Mouse (Mus musculus) adrenal gland, adult 8-10 months (tissue): ENCODE data around the gene Sh3pxd2a. TPM values are rescaled to one million over a fixed set of nuclear protein-coding genes. Genes with fewer than 3 reads are reported as not detected.

Source experiments
- DNase-seq: peaks from one replicate; pipeline ENCODE4 v3.0.0; 2022
- total RNA-seq, 4 experiments: library from RNA; stranded (reverse); gene quantifications; 2 replicates each; pipeline ENCODE4 v1.2.4; 2022

Sh3pxd2a gene
- 10 to 100 TPM; 26.9 to 54.9 (median 36.4) TPM for total RNA-seq

DNA sequence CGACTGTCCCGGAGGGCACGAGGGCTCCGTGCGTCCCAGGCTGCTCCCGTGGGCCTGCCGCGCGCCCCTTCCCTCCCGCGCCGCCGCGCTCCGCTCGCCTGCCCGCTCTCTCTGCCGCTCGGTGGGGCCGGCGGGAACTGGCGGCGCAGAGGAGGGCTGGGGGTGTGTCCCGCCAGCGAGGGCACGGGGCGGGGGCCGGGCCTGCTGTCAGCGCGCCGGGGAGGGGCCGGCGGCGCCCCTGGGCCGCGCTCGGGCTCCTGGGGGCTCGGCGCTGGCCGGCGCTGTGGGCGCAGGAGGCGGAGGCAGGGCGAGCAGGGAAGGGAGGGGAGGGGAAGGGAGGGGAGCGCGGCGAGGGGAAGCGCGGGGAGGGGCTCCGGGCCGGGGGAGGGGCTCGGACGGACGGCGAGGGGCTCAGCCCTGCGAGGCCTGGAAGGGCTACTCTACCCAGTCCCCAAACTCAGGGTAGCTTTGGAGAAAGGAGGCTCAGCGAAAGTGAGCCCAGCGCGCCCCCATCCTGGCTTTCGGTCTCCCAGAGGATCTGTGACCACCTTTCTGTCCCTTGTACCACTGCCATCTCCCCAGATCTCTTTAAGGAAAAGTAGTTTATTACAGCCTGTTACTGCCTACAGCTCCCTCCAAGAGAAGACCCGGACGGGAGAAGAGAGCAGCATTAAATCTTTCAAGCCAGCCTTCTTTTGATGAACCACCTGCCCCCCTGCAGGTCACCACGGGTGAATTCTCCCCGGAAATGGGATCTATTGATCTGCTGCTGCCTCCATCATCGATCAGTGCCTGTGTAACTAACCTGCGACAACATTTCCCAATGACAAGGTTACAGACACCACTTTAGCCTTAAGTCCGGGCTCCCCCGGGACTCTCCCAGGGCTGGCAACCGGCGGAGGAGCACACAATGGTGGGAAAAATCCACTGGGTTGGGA lies at the start of gene Sh3pxd2a:
Gene Sh3pxd2a, minus strand, starts transcription at position 98 of the 938 bp plus-strand sequence.
- DNase-seq: no peak

DNA sequence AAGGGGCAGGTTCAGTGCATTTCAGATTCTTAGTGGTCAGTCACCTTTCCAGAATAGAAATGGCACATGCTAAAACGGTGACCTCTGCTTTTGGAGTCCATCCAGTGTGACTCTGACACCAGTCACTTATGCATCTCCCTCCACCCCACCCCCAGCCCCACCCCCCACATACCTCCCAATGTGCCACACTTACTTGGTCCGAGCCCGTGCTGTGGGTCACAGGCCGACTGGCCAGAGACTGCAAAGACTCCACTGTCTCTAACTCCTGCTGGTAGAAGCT lies 49.4 kb upstream of the Sh3pxd2a start:
- no peak for DNase-seq

GRCm38 (mm10) chr19:47512794-47513617 lies 48.8 kb upstream of the Sh3pxd2a start:
- no peak for DNase-seq

GRCm38 (mm10) chr19:47511958-47512357 lies 47.8 kb upstream of the Sh3pxd2a start:
- DNase-seq: no peak

DNA sequence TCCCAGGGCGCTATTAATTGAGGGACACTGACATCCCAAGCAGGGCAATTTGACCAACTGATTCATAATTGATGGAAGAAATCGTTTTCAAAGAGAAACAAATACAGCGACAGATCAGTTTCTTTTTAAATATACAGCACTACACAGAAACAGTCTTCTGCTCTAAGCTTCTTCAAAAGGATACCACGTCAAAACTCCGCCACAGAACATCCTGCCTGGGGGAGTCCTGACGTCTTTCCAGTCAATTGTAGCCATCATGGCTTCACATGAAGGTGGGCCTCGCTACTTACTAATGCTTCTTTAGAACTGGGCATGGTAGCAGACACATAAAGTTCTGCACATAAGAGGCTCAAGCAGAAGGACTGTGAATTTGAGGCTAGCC lies 47.1 kb upstream of the Sh3pxd2a start:
- DNase-seq: no peak

GRCm38 (mm10) chr19:47510473-47511293 lies 46.5 kb upstream of the Sh3pxd2a start:
- DNase-seq: no peak

GRCm38 (mm10) chr19:47510135-47510472 lies 45.9 kb upstream of the Sh3pxd2a start:
- no peak for DNase-seq

GRCm38 (mm10) chr19:47508771-47509281 lies 44.6 kb upstream of the Sh3pxd2a start:
- no peak for DNase-seq

GRCm38 (mm10) chr19:47508191-47508590 lies 44.0 kb upstream of the Sh3pxd2a start:
- no peak for DNase-seq

- no peak for DNase-seq
Observed at GRCm38 (mm10) chr19:47507128-47508121, 43.2 kb upstream of the Sh3pxd2a start.

DNA sequence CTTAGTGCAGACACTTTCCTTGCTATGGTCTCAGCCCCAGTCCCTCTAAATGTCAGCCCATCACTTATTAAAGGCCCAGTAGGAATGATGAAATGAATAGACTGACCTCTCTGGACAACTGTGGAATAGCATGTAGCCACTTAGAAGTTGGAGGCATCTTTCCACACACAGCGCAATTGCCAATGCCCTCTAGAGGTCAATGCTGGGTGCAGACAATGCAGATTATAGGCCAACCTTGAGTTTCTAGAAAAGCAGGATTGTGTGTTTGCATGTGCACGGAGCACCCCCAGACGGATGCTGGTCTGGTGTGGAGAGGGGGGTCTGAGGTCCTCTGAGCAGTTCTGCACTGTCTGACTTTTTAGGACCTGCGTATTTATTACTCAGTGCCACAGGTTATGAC lies 39.4 kb upstream of the Sh3pxd2a start:
- no peak for DNase-seq

DNA sequence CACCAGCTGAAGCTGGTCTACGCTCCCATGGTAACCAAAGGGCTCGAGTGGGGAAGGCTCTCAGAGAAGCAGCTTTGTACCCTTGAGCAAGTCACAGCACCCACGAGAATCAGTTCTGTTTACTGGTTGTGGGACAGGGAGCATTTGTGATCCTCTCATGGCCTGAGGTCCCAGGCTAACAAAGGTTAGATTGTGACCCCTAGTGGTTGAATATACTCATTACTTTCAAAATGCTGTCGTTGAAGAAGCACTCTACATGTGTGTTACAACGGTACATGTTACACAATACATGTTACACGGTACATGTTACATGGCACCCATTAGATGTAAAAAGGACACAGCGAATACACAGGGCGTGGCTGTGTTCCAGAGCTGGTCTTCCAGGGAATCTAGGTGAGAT lies 38.4 kb upstream of the Sh3pxd2a start:
- DNase-seq: no peak

GRCm38 (mm10) chr19:47500389-47501011 lies 36.3 kb upstream of the Sh3pxd2a start:
- no peak for DNase-seq

- DNase-seq: no peak
Observed at GRCm38 (mm10) chr19:47499841-47500240, 35.6 kb upstream of the Sh3pxd2a start.

GRCm38 (mm10) chr19:47498942-47499341 lies 34.7 kb upstream of the Sh3pxd2a start:
- no peak for DNase-seq

DNA sequence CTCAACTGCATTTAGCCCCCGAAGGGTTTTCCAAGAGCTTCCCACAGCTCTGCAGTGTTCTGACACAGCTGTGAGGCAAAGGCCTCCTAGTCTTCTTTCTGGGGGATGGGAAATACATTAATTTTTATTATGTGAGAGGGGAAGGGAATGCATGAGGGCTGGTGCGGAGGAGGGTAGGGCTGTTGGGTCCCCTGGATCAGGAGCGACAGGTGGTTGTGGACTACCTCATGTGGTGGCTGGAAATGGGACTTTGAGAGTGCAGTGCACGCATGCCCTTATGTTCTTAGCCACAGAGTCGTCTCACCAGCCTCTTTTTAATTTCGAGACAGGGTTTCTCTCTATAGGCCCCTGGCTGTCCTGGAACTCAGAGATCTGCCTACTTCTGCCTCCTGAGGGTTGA lies 33.5 kb upstream of the Sh3pxd2a start:
- no peak for DNase-seq

- DNase-seq: no peak
Observed at GRCm38 (mm10) chr19:47497313-47497712, 33.1 kb upstream of the Sh3pxd2a start.

DNA sequence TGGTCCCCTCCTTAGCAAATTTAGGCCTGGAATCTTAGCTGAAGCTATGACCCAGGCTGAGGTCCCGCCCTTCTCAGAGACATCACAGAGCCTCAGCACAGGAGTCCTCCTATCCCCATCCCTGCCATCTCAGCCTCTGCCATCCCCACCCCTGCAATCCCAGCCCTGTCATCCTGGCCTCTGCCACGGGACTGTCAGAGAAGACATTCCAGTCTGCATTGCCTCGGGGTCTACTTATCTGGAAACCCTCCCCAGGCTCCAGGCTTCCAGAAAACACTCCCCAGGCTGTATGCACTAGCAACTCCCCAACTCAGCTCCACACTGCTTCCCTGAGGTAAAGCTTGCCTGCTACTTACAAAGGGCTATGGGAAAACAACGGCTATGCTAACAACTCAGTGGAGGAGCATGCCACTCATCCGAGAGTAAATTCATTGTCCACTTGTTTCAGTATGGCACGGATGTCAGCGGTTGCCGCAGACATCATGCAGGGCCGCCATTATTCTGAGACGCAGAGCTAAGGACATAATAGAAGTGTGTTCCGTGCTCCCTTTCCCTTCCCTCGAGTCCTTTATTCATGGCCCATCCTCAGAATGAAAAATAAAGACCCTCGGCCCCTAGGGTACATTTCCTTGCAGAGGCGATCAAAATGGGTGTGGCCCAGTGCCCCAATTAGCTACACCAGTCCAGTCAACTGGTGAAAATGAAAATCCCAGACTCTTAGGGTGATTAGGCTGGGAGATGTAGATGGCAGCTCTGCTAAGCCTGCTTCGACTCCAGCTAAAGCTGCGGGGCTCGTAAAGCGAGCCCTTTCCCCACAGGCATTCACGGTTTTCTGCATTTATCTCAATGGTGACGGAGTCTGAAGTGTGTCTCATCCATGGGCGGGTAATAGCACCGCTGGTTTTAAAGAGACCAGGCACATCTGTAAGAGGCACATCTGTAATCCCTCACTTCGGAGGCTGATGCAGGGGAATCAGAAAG lies 29.1 kb upstream of the Sh3pxd2a start:
- DNase-seq: no peak

GRCm38 (mm10) chr19:47492422-47492821 lies 28.2 kb upstream of the Sh3pxd2a start:
- DNase-seq: no peak

GRCm38 (mm10) chr19:47491853-47492252 lies 27.7 kb upstream of the Sh3pxd2a start:
- no peak for DNase-seq
